Mouse (Mus musculus): Measurements from ENCODE around the gene Dennd2c. TPM values are rescaled to one million over a fixed set of nuclear protein-coding genes. Genes with fewer than 3 reads are reported as not detected.
"Not testable (repeated sequence)": the region's sequence is repeated elsewhere in the genome, so short reads cannot be mapped to it uniquely, and the experiment has no call there.

Gene Dennd2c
- polyA plus RNA-seq, 1 experiment from 2014 or later = 11.9 TPM

GRCm38 (mm10) chr3:103126138-103126537, 23.7 kb downstream of the Dennd2c start:
- H3K27ac ChIP-seq = no peak overlapping the region
- no peak overlapping the region for H3K4me3 ChIP-seq
- ATAC-seq (ENCODE audit: insufficient number of reproducible peaks, insufficient read depth, low FRiP score, low TSS enrichment, low read depth) = no peak
- no peak overlapping the region for H3K9ac ChIP-seq
- H3K4me2 ChIP-seq = no peak overlapping the region
- H3K9me3 ChIP-seq = no peaks in the 10 kb centered on the region
- H3K36me3 ChIP-seq = no peaks in the 10 kb centered on the region
- 92% methylated on average over 3 of the region's 3 CpGs for WGBS
- no peaks in the 10 kb centered on the region for H3K27me3 ChIP-seq
- H3K4me1 ChIP-seq = peaks cover 15% of the 10 kb centered on the region

GRCm38 (mm10) chr3:103127177-103127576, 24.8 kb downstream of the Dennd2c start:
- Histone ChIP-seq H3K9ac (no peak overlapping the region), H3K9me3 (no peaks in the 10 kb centered on the region), H3K27me3 (no peaks in the 10 kb centered on the region), H3K4me3 (no peak overlapping the region), H3K36me3 (peaks cover 6% of the 10 kb centered on the region), H3K27ac (no peak overlapping the region), H3K4me2 (no peak overlapping the region), H3K4me1 (peaks cover 15% of the 10 kb centered on the region)
- WGBS = 43% methylated on average over 2 of the region's 2 CpGs
- no peak for ATAC-seq (ENCODE audit: insufficient number of reproducible peaks, insufficient read depth, low FRiP score, low TSS enrichment, low read depth)

- no peak overlapping the region for H3K4me2 ChIP-seq
- WGBS = 72% methylated on average over 5 of the region's 5 CpGs
- ATAC-seq (ENCODE audit: insufficient number of reproducible peaks, insufficient read depth, low FRiP score, low TSS enrichment, low read depth) = no peak
- peaks cover 15% of the 10 kb centered on the region for H3K4me1 ChIP-seq
- H3K9ac ChIP-seq = no peak overlapping the region
- no peaks in the 10 kb centered on the region for H3K9me3 ChIP-seq
- no peak overlapping the region for H3K27ac ChIP-seq
- peaks cover 11% of the 10 kb centered on the region for H3K36me3 ChIP-seq
- H3K27me3 ChIP-seq = no peaks in the 10 kb centered on the region
- H3K4me3 ChIP-seq = no peak overlapping the region
Observed at GRCm38 (mm10) chr3:103127721-103128120, 25.3 kb downstream of the Dennd2c start.

GRCm38 (mm10) chr3:103128251-103128650, 25.8 kb downstream of the Dennd2c start:
- peaks cover 13% of the 10 kb centered on the region for H3K36me3 ChIP-seq
- H3K9me3 ChIP-seq = no peaks in the 10 kb centered on the region
- H3K9ac ChIP-seq = no peak overlapping the region
- WGBS = 55% methylated on average over 4 of the region's 4 CpGs
- ATAC-seq (ENCODE audit: insufficient number of reproducible peaks, insufficient read depth, low FRiP score, low TSS enrichment, low read depth) = no peak
- no peak overlapping the region for H3K4me2 ChIP-seq
- no peak overlapping the region for H3K4me3 ChIP-seq
- H3K27me3 ChIP-seq = no peaks in the 10 kb centered on the region
- peaks cover 15% of the 10 kb centered on the region for H3K4me1 ChIP-seq
- no peak overlapping the region for H3K27ac ChIP-seq

GRCm38 (mm10) chr3:103129367-103130159, 27.2 kb downstream of the Dennd2c start:
- Histone ChIP-seq H3K9ac (no peak overlapping the region), H3K4me1 (peaks cover 15% of the 10 kb centered on the region), H3K4me2 (no peak overlapping the region), H3K36me3 (peaks cover 18% of the 10 kb centered on the region), H3K27me3 (no peaks in the 10 kb centered on the region), H3K9me3 (no peaks in the 10 kb centered on the region), H3K4me3 (no peak overlapping the region), H3K27ac (peak overlapping the region; percentile 14; the same call in 1 of the 2 replicates)
- 80% methylated on average over 8 of the region's 8 CpGs for WGBS
- ATAC-seq (ENCODE audit: insufficient number of reproducible peaks, insufficient read depth, low FRiP score, low TSS enrichment, low read depth) = no peak

- WGBS = 41% methylated on average over 6 of the region's 6 CpGs
- peak overlapping the region; percentile 44 for H3K27ac ChIP-seq
Observed at GRCm38 (mm10) chr3:103130236-103130751, 27.9 kb downstream of the Dennd2c start.

GRCm38 (mm10) chr3:103133098-103133497, 30.7 kb downstream of the Dennd2c start:
- no peak overlapping the region for H3K4me2 ChIP-seq
- H3K4me1 ChIP-seq = peaks cover 15% of the 10 kb centered on the region
- no peak overlapping the region for H3K9ac ChIP-seq
- ATAC-seq (ENCODE audit: insufficient number of reproducible peaks, insufficient read depth, low FRiP score, low TSS enrichment, low read depth) = no peak
- peaks cover 25% of the 10 kb centered on the region for H3K36me3 ChIP-seq
- no peaks in the 10 kb centered on the region for H3K27me3 ChIP-seq
- H3K27ac ChIP-seq = no peak overlapping the region
- WGBS = 77% methylated on average over 10 of the region's 10 CpGs
- no peak overlapping the region for H3K4me3 ChIP-seq
- no peaks in the 10 kb centered on the region for H3K9me3 ChIP-seq

More at GRCm38 (mm10) chr3:103130236-103130751, 27.9 kb downstream of the Dennd2c start:
- Histone ChIP-seq H3K9me3 (no peaks in the 10 kb centered on the region), H3K36me3 (peaks cover 18% of the 10 kb centered on the region), H3K4me3 (no peak overlapping the region), H3K9ac (0 out of 2 replicates have a peak overlapping the region, but pooled peaks have one; percentile 11), H3K4me2 (no peak overlapping the region), H3K27me3 (no peaks in the 10 kb centered on the region), H3K4me1 (peaks cover 15% of the 10 kb centered on the region)
- peak; percentile 56; the same call in 1 of the 2 replicates for ATAC-seq (ENCODE audit: insufficient number of reproducible peaks, insufficient read depth, low FRiP score, low TSS enrichment, low read depth)

GRCm38 (mm10) chr3:103136414-103137077, 34.1 kb downstream of the Dennd2c start:
- H3K4me3 ChIP-seq = no peak overlapping the region
- peaks cover 11% of the 10 kb centered on the region for H3K4me1 ChIP-seq
- H3K36me3 ChIP-seq = peaks cover 30% of the 10 kb centered on the region
- ATAC-seq (ENCODE audit: insufficient number of reproducible peaks, insufficient read depth, low FRiP score, low TSS enrichment, low read depth) = no peak
- H3K4me2 ChIP-seq = no peak overlapping the region
- H3K9ac ChIP-seq = no peak overlapping the region
- no peak overlapping the region for H3K27ac ChIP-seq
- H3K27me3 ChIP-seq = no peaks in the 10 kb centered on the region
- H3K9me3 ChIP-seq = no peaks in the 10 kb centered on the region
- 41% methylated on average over 4 of the region's 4 CpGs for WGBS

- Histone ChIP-seq H3K4me3 (no peak overlapping the region), H3K4me1 (peaks cover 11% of the 10 kb centered on the region), H3K9ac (0 out of 2 replicates have a peak overlapping the region, but pooled peaks have one; percentile 17), H3K4me2 (no peak overlapping the region), H3K36me3 (peaks cover 20% of the 10 kb centered on the region), H3K27me3 (no peaks in the 10 kb centered on the region), H3K9me3 (no peaks in the 10 kb centered on the region), H3K27ac (peak overlapping the region; percentile 66)
- no peak for ATAC-seq (ENCODE audit: insufficient number of reproducible peaks, insufficient read depth, low FRiP score, low TSS enrichment, low read depth)
- WGBS = 42% methylated on average over 8 of the region's 8 CpGs
Observed at GRCm38 (mm10) chr3:103139047-103139446, 36.6 kb downstream of the Dennd2c start.

- not testable (repeated sequence) for H3K4me3 ChIP-seq; H3K9me3 ChIP-seq; H3K27me3 ChIP-seq; H3K9ac ChIP-seq; ATAC-seq (ENCODE audit: insufficient number of reproducible peaks, insufficient read depth, low FRiP score, low TSS enrichment, low read depth)
- peak overlapping the region; percentile 12; the same call in 1 of the 2 replicates for H3K4me2 ChIP-seq
- peaks cover 11% of the 10 kb centered on the region for H3K4me1 ChIP-seq
- peak overlapping the region; percentile 66; the same call in 1 of the 2 replicates for H3K27ac ChIP-seq
- H3K36me3 ChIP-seq = peaks cover 20% of the 10 kb centered on the region
- 54% methylated on average over 11 of the region's 11 CpGs for WGBS
Observed at GRCm38 (mm10) chr3:103140095-103140838, 37.9 kb downstream of the Dennd2c start.

GRCm38 (mm10) chr3:103141287-103141686, 38.9 kb downstream of the Dennd2c start:
- no peak for ATAC-seq (ENCODE audit: insufficient number of reproducible peaks, insufficient read depth, low FRiP score, low TSS enrichment, low read depth)
- H3K27ac ChIP-seq = no peak overlapping the region
- WGBS = 86% methylated on average over 11 of the region's 11 CpGs
- H3K4me3 ChIP-seq = no peak overlapping the region
- H3K27me3 ChIP-seq = no peaks in the 10 kb centered on the region
- no peaks in the 10 kb centered on the region for H3K9me3 ChIP-seq
- peaks cover 11% of the 10 kb centered on the region for H3K4me1 ChIP-seq
- H3K9ac ChIP-seq = no peak overlapping the region
- H3K36me3 ChIP-seq = peaks cover 20% of the 10 kb centered on the region
- H3K4me2 ChIP-seq = no peak overlapping the region

All from embryonic facial prominence, embryonic 13.5 days (tissue).